Mouse (Mus musculus) myocyte (in vitro differentiated cells): ENCODE results near the gene Socs7.

Experiments used
- CEBPB ChIP-seq: IDR thresholded peaks from 2 replicates; pipeline ENCODE4 v1.6.1; 2011; ENCODE audit warnings: mild to moderate bottlenecking, moderate library complexity; ENCODE audit not compliant: poor library complexity, insufficient read depth, severe bottlenecking
- MAX ChIP-seq: IDR thresholded peaks from one replicate; pipeline ENCODE4 v1.6.1; 2011; ENCODE audit warnings: low read depth, mild to moderate bottlenecking, control low read depth
- MYOD1 ChIP-seq, 3 experiments: IDR thresholded peaks; one replicate each; pipeline ENCODE4 v1.6.1; 2011; ENCODE audit warnings: control low read depth in 2 of 3, low read depth in 2 of 3, mild to moderate bottlenecking in 2 of 3, moderate library complexity in 1 of 3; ENCODE audit not compliant: insufficient read length in 2 of 3, control insufficient read depth in 1 of 3
- MYOG ChIP-seq, 3 experiments: IDR thresholded peaks; one replicate each; pipeline ENCODE4 v1.6.1; 2011; ENCODE audit warnings: control low read depth in 2 of 3, low read depth in 2 of 3, mild to moderate bottlenecking in 2 of 3; ENCODE audit not compliant: insufficient read length in 2 of 3, control insufficient read depth in 1 of 3, insufficient read depth in 1 of 3
- POLR2A ChIP-seq: IDR thresholded peaks from one replicate; pipeline ENCODE4 v1.6.1; 2011; ENCODE audit warnings: low read depth, mild to moderate bottlenecking, control low read depth, moderate library complexity; ENCODE audit not compliant: insufficient read length
- POLR2AphosphoS2 ChIP-seq: IDR thresholded peaks from one replicate; pipeline ENCODE4 v1.6.1; 2011; ENCODE audit warnings: low read depth, control low read depth; ENCODE audit not compliant: insufficient read length
- REST ChIP-seq: IDR thresholded peaks from one replicate; pipeline ENCODE4 v1.6.1; 2011; ENCODE audit warnings: mild to moderate bottlenecking, control low read depth, moderate library complexity; ENCODE audit not compliant: insufficient read depth, insufficient read length
- SRF ChIP-seq: IDR thresholded peaks from one replicate; pipeline ENCODE4 v1.6.1; 2011; ENCODE audit warnings: low read depth; ENCODE audit not compliant: control insufficient read depth, insufficient read length
- TCF12 ChIP-seq: IDR thresholded peaks from one replicate; pipeline ENCODE4 v1.6.1; 2011; ENCODE audit warnings: mild to moderate bottlenecking, control low read depth; ENCODE audit not compliant: poor library complexity, insufficient read depth, severe bottlenecking
- TCF3 ChIP-seq: IDR thresholded peaks from one replicate; pipeline ENCODE4 v1.6.1; 2011; ENCODE audit warnings: low read depth, control low read depth; ENCODE audit not compliant: insufficient read length
- USF1 ChIP-seq: IDR thresholded peaks from one replicate; pipeline ENCODE4 v1.6.1; 2011; ENCODE audit warnings: low read depth, mild to moderate bottlenecking, control low read depth, moderate library complexity

DNA sequence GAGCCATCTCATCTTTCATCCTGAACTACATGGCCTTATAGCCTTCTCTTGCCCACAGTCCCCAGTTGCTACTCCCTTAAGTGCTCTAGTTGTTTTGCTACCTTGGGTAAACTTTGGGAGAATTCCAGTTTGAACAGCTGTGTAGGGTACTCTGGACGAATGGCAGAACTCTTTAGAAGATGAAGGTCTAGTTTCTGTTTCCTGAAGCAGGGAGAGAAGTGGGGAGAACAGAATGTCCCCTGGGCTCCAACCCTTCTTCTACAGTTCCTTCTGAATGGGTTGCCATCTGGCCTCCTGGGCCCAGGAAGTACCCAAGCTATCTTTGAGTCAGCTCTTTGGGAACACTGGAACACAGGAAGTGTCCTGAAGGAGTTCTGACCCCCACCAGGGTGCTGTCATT, 28.5 kb upstream of the Socs7 start:
- no peak for TF ChIP-seq POLR2A
- no peak for TF ChIP-seq USF1
- TF ChIP-seq CEBPB, result no peak
- TF ChIP-seq MYOG (IDR thresholded peaks at IDR 0.05; ENCODE audit: control insufficient read depth in 1 of 3, insufficient read depth in 1 of 3, insufficient read length in 2 of 3, low read depth in 2 of 3), result no peak
- no peak for TF ChIP-seq MAX
- TF ChIP-seq MYOD1 (IDR thresholded peaks at IDR 0.05; ENCODE audit: control insufficient read depth in 1 of 3, insufficient read length in 2 of 3, low read depth in 2 of 3), result no peak
- TF ChIP-seq TCF12, result no peak
- no peak for TF ChIP-seq REST
- TF ChIP-seq POLR2AphosphoS2, result no peak
- TF ChIP-seq SRF, result no peak
- TF ChIP-seq TCF3, result no peak
